Mouse (Mus musculus) kidney, postnatal 14 days (tissue): ENCODE data around the gene Slit3.

Experiments
- DNase-seq: peaks from one replicate; pipeline ENCODE4 v3.0.0; 2022; ENCODE audit warnings: mixed read lengths

The Slit3 gene

DNA sequence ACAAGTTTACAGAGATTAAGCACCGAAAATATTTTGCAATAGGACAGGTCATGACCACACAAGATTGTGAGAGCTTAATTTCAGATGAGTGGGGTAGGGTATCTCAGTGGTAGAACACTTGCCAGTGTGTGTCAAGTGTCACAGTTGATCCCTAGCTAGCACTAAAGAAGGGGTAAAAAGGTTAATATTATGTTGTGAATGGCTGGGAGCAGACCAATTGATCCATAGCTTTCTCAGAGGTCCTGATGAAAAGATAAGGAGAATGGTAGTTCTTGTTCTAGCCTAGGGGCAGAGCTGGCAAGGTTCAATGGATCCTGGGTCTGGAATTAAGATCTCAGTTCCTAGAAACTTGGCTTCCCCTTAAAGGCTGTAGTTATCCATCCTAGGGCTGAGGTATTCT, 597.9 kb downstream of the Slit3 start:
- no peak for DNase-seq

DNA sequence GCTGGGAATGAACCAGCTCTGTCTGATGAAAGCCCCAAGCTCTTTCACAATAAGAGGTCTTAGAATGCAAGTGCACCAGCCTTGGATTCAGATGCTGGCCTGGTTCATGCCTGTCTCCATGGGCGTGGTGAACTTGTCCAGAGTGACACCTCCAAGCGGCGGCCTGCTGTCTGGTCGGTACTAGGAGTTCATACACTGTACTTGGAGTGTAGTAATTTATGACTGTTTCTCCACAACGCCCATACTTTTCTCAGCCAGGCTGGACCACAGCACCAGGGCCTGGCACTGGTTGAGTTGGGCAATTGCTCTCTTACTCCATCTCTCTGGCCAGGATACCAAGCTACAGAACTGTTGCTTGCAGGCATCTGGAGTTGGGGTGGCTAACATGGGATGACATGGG, 602.9 kb downstream of the Slit3 start:
- no peak for DNase-seq

GRCm38 (mm10) chr11:35726341-35726846, 605.4 kb downstream of the Slit3 start:
- DNase-seq, result no peak

DNA sequence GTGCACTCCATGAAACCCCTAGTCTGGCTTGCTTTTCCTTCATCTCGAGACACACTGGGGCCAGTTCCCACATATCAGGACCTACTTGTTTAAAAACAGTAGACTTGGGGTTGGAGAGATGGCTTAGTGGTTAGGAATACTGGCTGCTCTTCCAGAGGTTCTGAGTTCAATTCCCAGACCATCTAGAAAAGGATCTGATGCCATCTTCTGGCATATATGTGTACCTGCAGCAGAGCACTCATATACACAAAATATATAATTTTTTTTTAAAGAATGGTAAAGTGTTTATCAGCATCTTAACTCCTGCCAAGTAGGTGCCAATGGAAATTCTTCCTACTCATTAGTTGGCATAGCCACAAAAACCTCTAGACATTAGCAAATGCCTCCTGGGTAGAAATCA, 607.2 kb downstream of the Slit3 start:
- DNase-seq, result no peak

DNA sequence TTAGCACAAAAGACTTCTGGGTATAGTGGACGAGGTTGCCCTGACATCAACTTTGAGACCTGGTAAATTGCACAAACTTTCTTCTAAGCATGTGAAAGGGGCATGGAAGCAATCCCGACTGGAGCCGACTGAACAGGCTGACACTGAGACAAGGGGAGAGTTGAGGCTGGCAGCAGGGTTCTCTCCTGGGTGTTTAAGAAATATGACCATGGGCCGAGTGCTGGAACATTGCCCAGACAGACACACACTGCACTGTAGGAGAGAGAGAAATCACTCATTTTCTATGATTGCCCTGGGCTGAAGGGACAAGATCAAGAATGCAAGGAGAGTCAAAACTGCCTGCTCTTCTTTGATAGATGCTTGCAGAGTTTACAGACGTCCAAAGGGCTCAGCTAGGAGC, 608.2 kb downstream of the Slit3 start:
- no peak for DNase-seq

DNA sequence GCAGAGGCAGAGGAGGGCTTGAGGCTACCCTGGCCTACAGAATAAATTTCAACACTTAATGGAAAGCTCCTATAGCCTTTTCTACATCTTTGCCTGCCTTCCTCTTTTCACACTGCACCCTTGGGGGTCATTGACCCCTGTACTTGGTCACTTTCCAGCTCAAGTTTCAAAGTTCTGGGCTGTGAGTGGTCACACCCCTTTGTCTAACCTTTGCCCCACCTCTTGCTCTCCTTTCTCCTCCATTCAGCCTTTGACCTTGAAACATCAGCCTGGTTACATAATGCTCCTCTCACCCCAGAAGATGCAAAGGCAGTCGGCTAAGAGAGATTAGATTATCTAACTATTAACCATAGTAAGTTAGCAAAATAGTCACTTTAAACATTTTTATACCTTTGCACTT, 611.3 kb downstream of the Slit3 start:
- peak; percentile 48 for DNase-seq

DNA sequence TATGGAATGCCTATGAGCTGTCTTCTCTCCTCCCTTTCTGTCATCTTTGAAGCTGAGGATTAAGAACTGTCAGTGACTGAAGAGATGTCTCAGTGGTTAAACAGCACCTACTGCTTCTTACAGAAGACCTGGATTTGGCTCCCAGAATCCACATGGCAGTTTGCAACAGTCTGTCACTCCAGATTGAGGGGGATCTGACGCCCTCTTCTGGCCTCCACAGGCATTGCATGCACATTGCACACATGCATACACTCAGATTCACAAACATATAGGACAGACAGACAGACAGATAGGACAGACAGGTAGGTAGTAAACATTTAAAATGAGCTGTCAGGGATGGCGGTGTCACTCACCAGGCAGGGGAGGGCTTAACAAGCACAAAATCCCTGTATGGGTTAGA, 615.8 kb downstream of the Slit3 start:
- no peak for DNase-seq

DNA sequence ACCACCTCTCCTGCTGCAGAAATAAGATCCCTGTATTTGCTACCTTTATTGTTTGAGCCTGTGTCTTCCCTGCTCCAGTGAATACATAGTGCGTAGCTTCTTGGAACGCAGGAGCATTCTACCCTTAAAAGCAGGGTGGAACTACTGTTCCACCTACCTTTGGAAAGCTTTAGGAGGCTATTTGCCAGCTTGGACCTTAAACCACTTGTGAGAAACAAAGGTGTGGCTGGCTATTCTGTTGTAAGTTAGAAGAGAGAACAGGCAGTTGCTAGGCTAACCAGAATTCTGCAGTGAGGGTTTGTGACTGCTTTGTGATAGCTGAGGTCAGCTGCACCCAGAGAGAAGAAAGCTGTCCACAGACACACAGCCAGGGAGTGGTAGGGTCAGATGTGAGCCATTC, 616.2 kb downstream of the Slit3 start:
- DNase-seq, result no peak

GRCm38 (mm10) chr11:35738102-35738501, 617.1 kb downstream of the Slit3 start:
- DNase-seq, result no peak

DNA sequence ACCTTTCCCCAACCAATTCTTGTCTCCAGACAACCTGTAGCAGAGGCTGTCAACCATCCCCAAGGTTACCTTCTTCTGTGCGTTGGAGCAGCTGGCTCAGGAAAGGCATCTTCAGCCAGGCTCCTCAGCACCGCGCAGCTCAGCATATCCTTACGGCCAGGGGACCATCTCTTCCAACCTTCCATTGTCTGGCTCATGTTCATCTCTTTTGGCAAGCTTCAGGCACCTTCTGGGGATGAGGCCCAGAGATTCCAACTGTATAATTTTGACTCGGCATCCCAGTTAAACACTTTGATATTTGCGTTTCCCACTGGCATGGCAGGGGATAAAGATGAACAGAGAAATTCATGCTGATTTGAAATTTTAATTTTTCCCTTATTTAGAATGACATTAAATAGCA, 622.6 kb downstream of the Slit3 start:
- DNase-seq, result no peak

DNA sequence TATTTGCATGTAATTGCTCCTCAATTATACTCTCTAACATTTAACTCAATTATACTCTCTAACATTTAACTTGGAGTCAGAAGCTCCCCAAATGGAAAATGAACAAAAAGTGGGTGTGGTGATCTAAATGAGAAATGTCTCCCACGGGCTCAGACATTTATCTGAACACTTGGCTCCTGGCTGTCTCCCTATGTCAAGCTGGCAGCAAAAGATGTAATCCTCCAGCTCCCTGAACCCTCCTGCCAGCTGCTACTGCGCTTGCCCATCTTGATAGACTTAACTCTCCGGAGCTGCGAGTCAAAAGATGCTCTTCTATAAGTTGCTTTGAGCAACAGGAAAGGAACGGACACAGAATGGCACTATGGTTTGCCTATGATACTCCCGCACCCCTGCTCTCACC, 623.5 kb downstream of the Slit3 start:
- no peak for DNase-seq

DNA sequence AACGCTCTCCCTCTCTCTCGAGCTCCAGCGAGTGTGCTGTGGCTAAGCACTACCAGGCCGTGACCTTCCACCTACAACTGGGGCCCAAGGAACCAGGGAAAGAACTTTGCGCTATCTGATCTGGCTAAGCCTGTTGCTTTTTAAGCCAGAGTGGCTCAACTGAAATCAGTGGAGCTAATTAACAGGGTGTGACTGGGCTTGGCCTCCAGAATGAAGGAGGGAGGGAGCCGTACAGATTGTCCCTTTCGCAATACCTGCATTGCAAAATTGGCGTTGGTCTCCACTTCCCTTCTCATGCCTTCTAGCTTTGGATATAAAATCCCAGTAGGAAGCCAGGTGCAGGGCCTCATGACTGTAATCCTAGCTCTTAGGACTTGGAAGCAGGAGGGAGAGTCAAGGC, 629.6 kb downstream of the Slit3 start:
- peak; percentile 65 for DNase-seq

DNA sequence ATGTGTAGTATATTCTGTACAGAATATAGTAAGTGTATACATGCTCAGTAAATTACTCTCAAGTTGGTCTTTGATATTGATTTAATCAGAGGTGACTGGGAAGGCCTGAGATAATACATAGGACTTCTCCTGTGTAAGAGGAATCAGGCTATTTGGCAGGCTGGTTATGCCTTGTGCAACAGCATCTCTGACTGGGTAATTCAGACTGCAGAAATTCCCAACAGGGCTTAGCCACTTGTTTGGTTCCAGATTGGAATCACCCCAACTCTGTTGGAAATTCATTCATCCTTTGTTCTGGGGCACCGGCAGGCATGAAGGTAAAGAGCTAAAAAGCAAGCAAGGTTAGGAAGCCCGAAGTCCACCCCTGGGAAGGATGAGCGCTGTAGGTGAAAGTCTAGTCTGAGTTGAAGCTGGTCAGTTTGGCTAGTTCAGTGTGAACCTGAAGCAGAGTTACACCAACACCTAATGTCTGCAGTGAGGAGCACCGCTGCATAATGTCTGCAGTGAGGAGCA, 633.9 kb downstream of the Slit3 start:
- no peak for DNase-seq

- no peak for DNase-seq
These were observed 634.5 kb downstream of the Slit3 start for GRCm38 (mm10) chr11:35755546-35755945.

DNA sequence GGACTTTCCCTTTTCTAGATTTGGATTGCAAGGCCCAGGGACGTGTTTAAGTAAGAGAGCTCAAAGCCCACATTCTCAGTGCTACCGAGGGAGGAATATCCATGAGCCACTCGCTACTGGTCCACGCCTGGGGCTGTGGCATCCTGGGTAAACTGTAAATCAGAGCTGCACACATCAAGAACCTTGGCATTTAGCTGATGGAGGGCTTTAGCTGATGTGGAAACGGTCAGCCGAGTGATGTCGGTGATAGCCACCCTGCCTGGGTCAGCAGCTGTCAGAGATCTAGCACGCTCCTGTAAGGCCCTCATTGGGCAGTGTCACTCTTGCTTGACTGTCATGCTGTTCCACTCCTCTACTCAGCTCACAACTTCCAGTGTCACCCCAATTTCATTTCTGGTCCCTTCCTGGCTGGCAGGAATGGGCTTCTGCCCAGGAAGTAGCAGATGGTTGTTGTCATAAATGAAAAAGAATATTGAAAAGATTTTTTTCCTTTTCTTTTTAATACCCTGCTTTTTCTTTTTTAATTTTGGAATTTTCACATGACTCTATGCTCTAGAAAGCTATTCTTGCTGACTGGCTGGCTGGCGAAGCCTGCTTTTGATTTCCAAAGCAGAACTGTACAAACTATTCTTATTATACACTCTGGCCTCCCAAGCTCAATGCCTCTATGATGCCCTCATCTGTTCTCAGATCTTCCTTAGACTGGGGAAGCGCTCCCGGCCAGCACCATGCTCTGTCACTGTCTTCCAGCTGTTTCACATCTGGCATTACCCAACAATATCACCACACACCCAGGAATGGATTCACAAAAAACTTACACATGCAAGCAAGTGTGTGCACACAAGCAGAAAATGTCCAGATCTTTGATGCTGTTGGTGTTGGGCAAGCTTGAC, 635.6 kb downstream of the Slit3 start:
- DNase-seq, result no peak
